Mouse (Mus musculus) testis, adult 2 months (tissue): Measurements from ENCODE around the gene Fam173b.

Experiments used
- CTCF ChIP-seq: fragments of 200-500 bp; IDR thresholded peaks from 2 replicates; pipeline ENCODE4 v1.5.1; 2012; ENCODE audit warnings: low read depth, mild to moderate bottlenecking, inconsistent platforms, low read length, moderate library complexity; ENCODE audit not compliant: control insufficient read depth, insufficient read depth, insufficient replicate concordance
- POLR2A ChIP-seq: fragments of 200-500 bp; IDR thresholded peaks from 2 replicates; pipeline ENCODE4 v1.6.1; 2012; ENCODE audit warnings: low read depth, mild to moderate bottlenecking, inconsistent platforms, low read length, moderate library complexity; ENCODE audit not compliant: control insufficient read depth

GRCm38 (mm10) chr15:31632478-31632877, 30.8 kb downstream of the Fam173b start:
- TF ChIP-seq POLR2A (no peak), CTCF (no peak)
